Mouse (Mus musculus) heart, postnatal 0 days (tissue): ENCODE results near the gene Tle3.

Source experiments
- CTCF ChIP-seq: IDR thresholded peaks from 2 replicates; pipeline ENCODE4 v1.5.1; 2016; ENCODE audit warnings: antibody characterized with exemption, control low read depth, low read depth
- EP300 ChIP-seq: IDR thresholded peaks from 2 replicates; pipeline ENCODE4 v1.6.1; 2016; ENCODE audit warnings: antibody characterized with exemption, low read depth

DNA sequence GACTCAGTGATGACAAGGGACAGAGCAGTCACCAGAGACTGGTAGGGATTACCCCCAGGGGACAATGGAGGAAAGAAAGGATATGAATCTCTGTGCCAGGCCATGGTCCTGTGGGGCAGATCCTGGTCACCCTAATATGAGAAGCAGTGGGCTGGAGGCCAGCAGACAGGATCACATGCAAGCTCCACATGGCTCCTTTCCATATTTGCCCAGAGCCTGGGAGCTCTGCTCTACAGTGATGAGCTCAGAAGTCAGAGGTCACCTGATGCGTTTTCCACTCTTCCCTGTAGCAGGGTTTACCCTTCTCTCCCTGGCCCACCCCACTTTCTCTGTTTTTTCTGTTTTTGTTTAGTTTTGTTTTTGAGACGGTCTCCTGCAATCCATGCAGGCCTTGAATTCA lies 63.9 kb downstream of the Tle3 start:
- no peak for TF ChIP-seq CTCF
- TF ChIP-seq EP300, result no peak
